Mouse (Mus musculus) brain, embryonic 14.5 days (tissue): ENCODE results near the gene Urad.

Source experiments
- CTCF ChIP-seq: fragments of 200-500 bp; IDR thresholded peaks from 2 replicates; pipeline ENCODE4 v1.5.1; 2012; ENCODE audit warnings: inconsistent platforms, mild to moderate bottlenecking, moderate library complexity, borderline replicate concordance; ENCODE audit not compliant: insufficient read depth, insufficient read length; ENCODE audit errors: extremely low read depth
- POLR2A ChIP-seq: fragments of 200-500 bp; IDR thresholded peaks from 2 replicates; pipeline ENCODE4 v1.6.1; 2012; ENCODE audit warnings: mild to moderate bottlenecking, inconsistent platforms, borderline replicate concordance; ENCODE audit not compliant: poor library complexity, insufficient read depth, insufficient read length, severe bottlenecking; ENCODE audit errors: extremely low read depth

- TF ChIP-seq CTCF = no peak
- no peak for TF ChIP-seq POLR2A
Observed at GRCm38 (mm10) chr5:147358481-147358880, 36.2 kb upstream of the Urad start.
